Comparison of ENCODE assay signal across 25 mouse cellular contexts in the genomic region with DNA sequence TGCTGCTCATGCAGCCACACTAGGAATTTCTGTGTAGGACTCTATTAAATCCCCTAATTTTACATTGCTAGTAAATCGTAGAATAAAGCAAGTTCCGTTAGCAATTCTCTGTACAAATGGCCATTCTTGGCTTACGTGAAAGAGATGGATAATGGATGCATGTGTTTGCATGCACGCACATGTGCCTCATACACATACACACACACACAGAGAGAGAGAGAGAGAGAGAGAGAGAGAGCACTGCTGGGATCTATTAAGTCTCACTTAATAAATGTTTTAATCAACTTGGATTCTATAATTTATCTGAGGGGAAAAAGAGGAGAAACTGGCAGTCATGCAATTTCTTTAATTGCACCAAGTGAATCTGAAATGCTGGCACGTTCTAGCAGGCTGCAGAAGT.
A peak's percentile ranks its signal among the peaks of the same experiment; 100 is the strongest.
DNase-seq lines count a peak whose midpoint lies in the region; ATAC-seq and TF ChIP-seq lines count a peak whose summit lies in the region.
"Had no signal": no experiment of that assay in that cellular context is flagged by ENCODE, and none has a peak within 500 bp of the region (broad histone marks: within the 10 kb centered on the region; RNA-seq: fewer than 3 reads in every experiment).

No protein-coding gene starts in this region.

- H3K36me3 ChIP-seq in forebrain, embryonic 14.5 days (ENCODE audit: control insufficient read depth, insufficient read depth, low read length) = no peaks in the 10 kb centered on the region
- H3K36me3 ChIP-seq in forebrain, embryonic 13.5 days (ENCODE audit: poor library complexity, severe bottlenecking) = no peaks in the 10 kb centered on the region
- no peaks in the 10 kb centered on the region for H3K36me3 ChIP-seq in forebrain, postnatal 0 days (ENCODE audit: insufficient read depth)
- no peaks in the 10 kb centered on the region for H3K36me3 ChIP-seq in forebrain, embryonic 12.5 days (replicated peaks)
- no peaks in the 10 kb centered on the region for H3K36me3 ChIP-seq in lung, embryonic 14.5 days (ENCODE audit: insufficient read depth)
- H3K36me3 ChIP-seq in neural tube, embryonic 13.5 days = no peaks in the 10 kb centered on the region
- H3K36me3 ChIP-seq: embryonic facial prominence, embryonic 12.5 days; embryonic facial prominence, embryonic 15.5 days; heart, embryonic 10.5 days; heart, embryonic 13.5 days; hindbrain, embryonic 12.5 days had no signal

- no peak overlapping the region for H3K4me2 ChIP-seq in forebrain, embryonic 14.5 days (ENCODE audit: low read length)
- H3K4me2 ChIP-seq in forebrain, embryonic 13.5 days = no peak overlapping the region
- H3K4me2 ChIP-seq in forebrain, postnatal 0 days (ENCODE audit: low read depth) = no peak overlapping the region
- H3K4me2 ChIP-seq in forebrain, embryonic 12.5 days = no peak overlapping the region
- no peak overlapping the region for H3K4me2 ChIP-seq in lung, embryonic 14.5 days
- H3K4me2 ChIP-seq in neural tube, embryonic 13.5 days = no peak overlapping the region
- H3K4me2 ChIP-seq: embryonic facial prominence, embryonic 12.5 days; embryonic facial prominence, embryonic 15.5 days; heart, embryonic 13.5 days; hindbrain, embryonic 12.5 days had no signal

- H3K9ac ChIP-seq in forebrain, embryonic 14.5 days (ENCODE audit: low read length) = no peak overlapping the region
- no peak overlapping the region for H3K9ac ChIP-seq in forebrain, embryonic 13.5 days
- H3K9ac ChIP-seq in forebrain, postnatal 0 days = no peak overlapping the region
- H3K9ac ChIP-seq in forebrain, embryonic 12.5 days = no peak overlapping the region
- H3K9ac ChIP-seq in lung, embryonic 14.5 days = no peak overlapping the region
- H3K9ac ChIP-seq in neural tube, embryonic 13.5 days = no peak overlapping the region
- H3K9ac ChIP-seq: embryonic facial prominence, embryonic 12.5 days; embryonic facial prominence, embryonic 15.5 days; heart, embryonic 13.5 days; hindbrain, embryonic 12.5 days had no signal

- TF ChIP-seq POLR2A in lung, adult 2 months (IDR thresholded peaks at IDR 0.05; ENCODE audit: borderline replicate concordance, extremely low read depth, low read depth, low read length) = no peak

- TF ChIP-seq CTCF in forebrain, postnatal 0 days (IDR thresholded peaks at IDR 0.05; ENCODE audit: low read depth) = no peak
- TF ChIP-seq CTCF in lung, embryonic 14.5 days (IDR thresholded peaks at IDR 0.05; ENCODE audit: low read depth) = no peak
- no peak for TF ChIP-seq CTCF in lung, adult 2 months (IDR thresholded peaks at IDR 0.05; ENCODE audit: insufficient read depth, low read length)

- H3K4me3 ChIP-seq in forebrain, embryonic 14.5 days (ENCODE audit: low read depth, low read length) = no peak overlapping the region
- no peak overlapping the region for H3K4me3 ChIP-seq in forebrain, embryonic 13.5 days
- H3K4me3 ChIP-seq in forebrain, postnatal 0 days (ENCODE audit: low read depth, low read length) = no peak overlapping the region
- no peak overlapping the region for H3K4me3 ChIP-seq in forebrain, embryonic 12.5 days (replicated peaks)
- H3K4me3 ChIP-seq in lung, embryonic 14.5 days (ENCODE audit: low read depth, low read length) = no peak overlapping the region
- no peak overlapping the region for H3K4me3 ChIP-seq in lung, adult 2 months (replicated peaks; ENCODE audit: extremely low read depth, low read depth, low read length)
- H3K4me3 ChIP-seq in neural tube, embryonic 13.5 days = no peak overlapping the region
- H3K4me3 ChIP-seq: embryonic facial prominence, embryonic 12.5 days; embryonic facial prominence, embryonic 15.5 days; heart, adult 2 months; heart, embryonic 10.5 days; heart, embryonic 13.5 days; hindbrain, embryonic 12.5 days had no signal

- peak; percentile 15 for DNase-seq in forebrain, embryonic 14.5 days (ENCODE audit: low spot score)
- DNase-seq in forebrain, postnatal 0 days = peak; percentile 14
- DNase-seq in lung, embryonic 14.5 days = peak; percentile 54
- DNase-seq in lung, adult 2 months = no peak
- no peak for DNase-seq in neural tube, embryonic 10.5 days (ENCODE audit: extremely low spot score, low spot score)
- DNase-seq: adrenal gland, adult 8-10 months; adrenal gland, postnatal 25 days; cerebellum, adult 2 months; cerebellum, adult 9-11 months; cerebellum, postnatal 25 days; gastrocnemius, postnatal 10 days; gastrocnemius, postnatal 36 days; heart, adult 2 months; heart, postnatal 14 days; heart, postnatal 4 days had no signal

- H3K27me3 ChIP-seq in forebrain, embryonic 14.5 days (replicated peaks; ENCODE audit: control insufficient read depth, insufficient read depth, low read length) = no peaks in the 10 kb centered on the region
- H3K27me3 ChIP-seq in forebrain, embryonic 13.5 days = no peaks in the 10 kb centered on the region
- no peaks in the 10 kb centered on the region for H3K27me3 ChIP-seq in forebrain, postnatal 0 days (ENCODE audit: insufficient read depth, low read length)
- H3K27me3 ChIP-seq in forebrain, embryonic 12.5 days = no peaks in the 10 kb centered on the region
- H3K27me3 ChIP-seq in lung, embryonic 14.5 days (ENCODE audit: insufficient read depth, low read length) = no peaks in the 10 kb centered on the region
- no peaks in the 10 kb centered on the region for H3K27me3 ChIP-seq in neural tube, embryonic 13.5 days
- H3K27me3 ChIP-seq: embryonic facial prominence, embryonic 12.5 days; embryonic facial prominence, embryonic 15.5 days; heart, embryonic 13.5 days; hindbrain, embryonic 12.5 days had no signal

- ATAC-seq in forebrain, embryonic 14.5 days = no peak
- ATAC-seq in forebrain, embryonic 13.5 days = no peak
- no peak for ATAC-seq in forebrain, postnatal 0 days
- ATAC-seq in forebrain, embryonic 12.5 days (ENCODE audit: low FRiP score) = no peak
- no peak; the same call in 1 of the 2 replicates for ATAC-seq in lung, embryonic 14.5 days (ENCODE audit: insufficient read depth)
- ATAC-seq in neural tube, embryonic 13.5 days (ENCODE audit: low read depth) = peak; percentile 59; the same call in 1 of the 2 replicates
- ATAC-seq: activated CD4-positive, CD25-positive, alpha-beta regulatory T cell, adult 4 months; intestine, postnatal 0 days had no signal

- no peak overlapping the region for H3K27ac ChIP-seq in forebrain, embryonic 14.5 days (ENCODE audit: low read depth, low read length)
- no peak overlapping the region for H3K27ac ChIP-seq in forebrain, embryonic 13.5 days
- H3K27ac ChIP-seq in forebrain, postnatal 0 days (ENCODE audit: low read depth, low read length) = no peak overlapping the region
- H3K27ac ChIP-seq in forebrain, embryonic 12.5 days = no peak overlapping the region
- no peak overlapping the region for H3K27ac ChIP-seq in lung, embryonic 14.5 days (ENCODE audit: low read depth)
- no peak overlapping the region for H3K27ac ChIP-seq in neural tube, embryonic 13.5 days (replicated peaks)
- H3K27ac ChIP-seq: embryonic facial prominence, embryonic 12.5 days; embryonic facial prominence, embryonic 15.5 days; heart, adult 2 months; heart, embryonic 10.5 days; heart, embryonic 13.5 days; hindbrain, embryonic 12.5 days had no signal

- H3K9me3 ChIP-seq in forebrain, embryonic 14.5 days (replicated peaks; ENCODE audit: control insufficient read depth, low read length) = no peaks in the 10 kb centered on the region
- peaks cover 1% of the 10 kb centered on the region; the same call in 1 of the 2 replicates for H3K9me3 ChIP-seq in forebrain, embryonic 13.5 days (replicated peaks)
- no peaks in the 10 kb centered on the region for H3K9me3 ChIP-seq in forebrain, postnatal 0 days (ENCODE audit: low read length)
- no peaks in the 10 kb centered on the region for H3K9me3 ChIP-seq in forebrain, embryonic 12.5 days
- peaks cover 4% of the 10 kb centered on the region; the same call in 1 of the 2 replicates for H3K9me3 ChIP-seq in lung, embryonic 14.5 days (ENCODE audit: low read depth, low read length)
- H3K9me3 ChIP-seq in neural tube, embryonic 13.5 days = no peaks in the 10 kb centered on the region
- H3K9me3 ChIP-seq: embryonic facial prominence, embryonic 12.5 days; embryonic facial prominence, embryonic 15.5 days; heart, embryonic 10.5 days; hindbrain, embryonic 12.5 days had no signal

- WGBS in forebrain, embryonic 14.5 days = 44% methylated on average over 5 of the region's 5 CpGs
- WGBS in forebrain, embryonic 13.5 days = 66% methylated on average over 5 of the region's 5 CpGs
- 20% methylated on average over 5 of the region's 5 CpGs for WGBS in forebrain, postnatal 0 days
- 73% methylated on average over 5 of the region's 5 CpGs for WGBS in forebrain, embryonic 12.5 days
- WGBS in lung, embryonic 14.5 days = 42% methylated on average over 5 of the region's 5 CpGs
- WGBS in lung, adult 2 months = 82% methylated on average over 5 of the region's 5 CpGs
- 52% methylated on average over 5 of the region's 5 CpGs for WGBS in neural tube, embryonic 13.5 days

- H3K4me1 ChIP-seq in forebrain, embryonic 14.5 days (ENCODE audit: control insufficient read depth, insufficient read depth, low read length) = no peaks in the 10 kb centered on the region
- peaks cover 11% of the 10 kb centered on the region for H3K4me1 ChIP-seq in forebrain, embryonic 13.5 days
- H3K4me1 ChIP-seq in forebrain, postnatal 0 days (ENCODE audit: insufficient read depth) = peaks cover 3% of the 10 kb centered on the region; the same call in 1 of the 2 replicates
- no peaks in the 10 kb centered on the region for H3K4me1 ChIP-seq in forebrain, embryonic 12.5 days
- peaks cover 3% of the 10 kb centered on the region; the same call in 1 of the 2 replicates for H3K4me1 ChIP-seq in lung, embryonic 14.5 days (ENCODE audit: insufficient read depth)
- H3K4me1 ChIP-seq in lung, adult 2 months (ENCODE audit: control insufficient read depth, insufficient read depth, low read length) = no peaks in the 10 kb centered on the region
- H3K4me1 ChIP-seq in neural tube, embryonic 13.5 days (replicated peaks) = peaks cover 7% of the 10 kb centered on the region
- H3K4me1 ChIP-seq: embryonic facial prominence, embryonic 12.5 days; embryonic facial prominence, embryonic 15.5 days; heart, embryonic 10.5 days; heart, embryonic 13.5 days; hindbrain, embryonic 12.5 days had no signal

Comparison
In these comparisons a context has a peak if more than half of its experiments do, and no peak if none do; other contexts are left out.
1. DNase-seq: peak in forebrain, embryonic 14.5 days (single experiment), forebrain, postnatal 0 days (single experiment) and lung, embryonic 14.5 days (single experiment); none in lung, adult 2 months (single experiment) and neural tube, embryonic 10.5 days (single experiment).